Mouse (Mus musculus) ES-Bruce4 (cell line): ENCODE results near the gene Snx29. TPM values are rescaled to one million over a fixed set of nuclear protein-coding genes. Genes with fewer than 3 reads are reported as not detected.

Experiments
- H3K27ac ChIP-seq: 2 replicates; pipeline ENCODE4 v1.5.1; 2012; ENCODE audit warnings: low read length, inconsistent platforms; ENCODE audit not compliant: insufficient read depth
- H3K27me3 ChIP-seq: 2 replicates; pipeline ENCODE4 v1.6.1; 2012; ENCODE audit warnings: mild to moderate bottlenecking, low read length, inconsistent platforms; ENCODE audit not compliant: control insufficient read depth, poor library complexity, insufficient read depth, severe bottlenecking
- H3K36me3 ChIP-seq: 2 replicates; pipeline ENCODE4 v1.6.1; 2012; ENCODE audit warnings: inconsistent platforms, mild to moderate bottlenecking, low read length, moderate library complexity; ENCODE audit not compliant: control insufficient read depth, poor library complexity, insufficient read depth, severe bottlenecking
- H3K4me1 ChIP-seq: one replicate; pipeline ENCODE4 v1.8.1; 2011; ENCODE audit warnings: low read length; ENCODE audit not compliant: control insufficient read depth, insufficient read depth
- H3K4me3 ChIP-seq: 2 replicates; pipeline ENCODE4 v1.5.1; 2011; ENCODE audit warnings: low read depth, mild to moderate bottlenecking, low read length
- H3K9ac ChIP-seq: 2 replicates; pipeline ENCODE4 v1.6.1; 2012; ENCODE audit warnings: low read depth, mild to moderate bottlenecking, inconsistent platforms; ENCODE audit not compliant: poor library complexity, severe bottlenecking
- H3K9me3 ChIP-seq: replicated peaks from 2 replicates; pipeline ENCODE4 v1.6.1; 2012; ENCODE audit warnings: mild to moderate bottlenecking, low read length, inconsistent platforms; ENCODE audit not compliant: control insufficient read depth, poor library complexity, insufficient read depth, severe bottlenecking
- CTCF ChIP-seq: IDR thresholded peaks from one replicate; pipeline ENCODE4 v1.8.1; 2011; ENCODE audit warnings: low read depth, low read length
- EP300 ChIP-seq: IDR thresholded peaks from 2 replicates; pipeline ENCODE4 v1.6.1; 2011; ENCODE audit warnings: low read depth, low read length; ENCODE audit not compliant: insufficient read depth
- POLR2A ChIP-seq: IDR thresholded peaks from one replicate; pipeline ENCODE4 v1.8.1; 2011; ENCODE audit warnings: low read length; ENCODE audit not compliant: insufficient read depth
- polyA plus RNA-seq: library from polyadenylated mRNA; stranded (reverse); fragments of >200 nt; gene quantifications from 2 replicates; pipeline ENCODE4 v1.2.4, GENCODE M21; 2011; ENCODE audit warnings: low read depth; ENCODE audit not compliant: missing spikeins, insufficient read depth, insufficient read length

Snx29 gene
- polyA plus RNA-seq, 1 experiment = 9.2 TPM

DNA sequence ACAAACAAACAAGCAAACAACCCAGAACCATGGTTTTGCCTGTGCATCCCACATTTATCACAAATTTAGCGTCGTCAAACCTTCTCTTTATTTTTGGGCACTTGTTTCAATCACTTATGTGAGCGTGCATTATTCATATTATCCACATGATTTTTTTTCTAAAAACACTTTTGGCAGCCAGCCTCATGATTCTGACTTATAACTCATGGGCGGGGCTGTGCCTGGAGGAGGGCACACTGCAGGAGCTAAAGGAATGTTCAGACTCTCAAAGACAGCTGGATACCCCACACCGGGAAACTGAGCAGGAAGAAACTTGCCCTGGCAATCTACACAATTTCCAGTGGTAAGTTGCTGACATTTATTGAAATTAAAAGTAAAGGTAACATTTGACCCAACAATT, 455.5 kb downstream of the Snx29 start:
- H3K9ac ChIP-seq = no peak overlapping the region
- H3K27me3 ChIP-seq = no peaks in the 10 kb centered on the region
- no peaks in the 10 kb centered on the region for H3K4me1 ChIP-seq
- no peaks in the 10 kb centered on the region for H3K36me3 ChIP-seq
- no peak for TF ChIP-seq POLR2A
- no peak for TF ChIP-seq CTCF
- no peak for TF ChIP-seq EP300
- H3K4me3 ChIP-seq = no peak overlapping the region
- H3K9me3 ChIP-seq = no peaks in the 10 kb centered on the region
- no peak overlapping the region for H3K27ac ChIP-seq

- H3K4me1 ChIP-seq = no peaks in the 10 kb centered on the region
- H3K36me3 ChIP-seq = no peaks in the 10 kb centered on the region
- no peaks in the 10 kb centered on the region for H3K9me3 ChIP-seq
- H3K27me3 ChIP-seq = no peaks in the 10 kb centered on the region
- no peak overlapping the region for H3K27ac ChIP-seq
- no peak overlapping the region for H3K4me3 ChIP-seq
- TF ChIP-seq POLR2A = no peak
- TF ChIP-seq CTCF = no peak
- no peak for TF ChIP-seq EP300
- H3K9ac ChIP-seq = no peak overlapping the region
Measured at GRCm38 (mm10) chr16:11778715-11779460, 456.2 kb downstream of the Snx29 start.

- H3K4me3 ChIP-seq = no peak overlapping the region
- no peak overlapping the region for H3K27ac ChIP-seq
- H3K27me3 ChIP-seq = no peaks in the 10 kb centered on the region
- H3K9me3 ChIP-seq = no peaks in the 10 kb centered on the region
- H3K9ac ChIP-seq = no peak overlapping the region
- no peaks in the 10 kb centered on the region for H3K4me1 ChIP-seq
- H3K36me3 ChIP-seq = no peaks in the 10 kb centered on the region
- TF ChIP-seq EP300 (no peak), CTCF (no peak), POLR2A (no peak)
Measured at GRCm38 (mm10) chr16:11782082-11782481, 459.4 kb downstream of the Snx29 start.

DNA sequence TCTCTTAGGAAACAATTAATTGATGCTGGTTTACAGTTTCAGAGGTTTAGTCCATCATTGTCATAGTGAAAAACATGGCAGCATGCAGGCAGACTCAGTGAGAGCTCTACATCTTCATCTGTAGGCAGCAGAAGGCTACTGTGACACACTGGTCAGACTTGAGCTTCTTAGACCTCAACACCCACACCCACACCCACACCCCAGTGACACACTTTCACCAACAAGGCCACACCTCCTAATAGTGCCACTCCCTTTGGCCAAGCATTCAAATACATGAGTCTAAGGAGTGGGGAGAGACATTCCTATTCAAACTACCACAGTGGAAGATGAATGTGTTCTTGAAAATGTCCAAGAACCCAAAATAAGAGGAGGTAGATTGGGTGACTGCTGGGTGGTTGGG, 460.6 kb downstream of the Snx29 start:
- Histone ChIP-seq H3K4me3 (no peak overlapping the region), H3K9ac (no peak overlapping the region), H3K36me3 (no peaks in the 10 kb centered on the region), H3K27ac (no peak overlapping the region), H3K27me3 (no peaks in the 10 kb centered on the region), H3K4me1 (no peaks in the 10 kb centered on the region), H3K9me3 (no peaks in the 10 kb centered on the region)
- no peak for TF ChIP-seq CTCF

DNA sequence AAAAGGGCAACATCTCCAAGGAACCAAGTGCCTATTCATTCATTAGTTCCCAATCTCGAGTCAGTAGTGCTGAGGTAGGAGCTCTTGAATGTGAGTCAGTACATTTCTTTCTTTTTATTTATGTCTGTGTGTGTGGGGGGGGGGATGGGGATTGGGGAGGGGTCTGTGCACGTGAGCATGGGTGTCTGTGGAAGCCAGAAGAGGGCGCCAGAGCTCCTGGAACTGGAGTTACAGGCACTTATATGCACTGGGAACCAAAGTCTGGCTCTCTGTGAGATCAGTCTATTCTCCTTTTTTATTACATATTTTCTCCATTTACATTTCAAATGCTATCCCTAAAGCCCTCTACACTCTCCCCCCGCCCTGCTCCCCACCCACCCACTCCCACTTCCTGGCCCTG, 461.6 kb downstream of the Snx29 start:
- no peak for TF ChIP-seq POLR2A
- peak; percentile 38 for TF ChIP-seq CTCF
- Histone ChIP-seq H3K4me3 (no peak overlapping the region), H3K27me3 (no peaks in the 10 kb centered on the region), H3K4me1 (no peaks in the 10 kb centered on the region), H3K9me3 (no peaks in the 10 kb centered on the region), H3K9ac (no peak overlapping the region), H3K27ac (no peak overlapping the region), H3K36me3 (no peaks in the 10 kb centered on the region)

DNA sequence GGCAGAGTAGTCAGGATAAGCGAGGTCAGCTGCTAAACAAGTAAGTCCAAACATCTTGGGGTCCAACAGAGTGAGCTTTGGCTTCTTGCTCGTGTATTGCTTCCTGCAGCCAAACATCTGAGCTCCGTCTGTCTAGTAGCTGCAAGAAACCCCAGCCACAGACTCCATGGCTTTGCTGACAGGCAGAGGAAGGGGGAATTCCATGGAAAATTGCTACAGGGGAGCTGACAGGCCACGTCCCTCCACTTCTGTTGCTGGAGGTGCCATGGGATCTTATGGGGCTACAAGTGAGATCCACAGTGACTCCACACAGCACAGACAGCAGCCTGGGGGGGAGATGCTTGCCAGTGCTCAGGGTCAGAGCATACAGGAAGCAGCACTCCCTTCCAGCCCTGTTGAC, 463.1 kb downstream of the Snx29 start:
- no peaks in the 10 kb centered on the region for H3K4me1 ChIP-seq
- H3K4me3 ChIP-seq = no peak overlapping the region
- no peak overlapping the region for H3K9ac ChIP-seq
- TF ChIP-seq POLR2A (no peak), EP300 (no peak), CTCF (no peak)
- H3K27me3 ChIP-seq = no peaks in the 10 kb centered on the region
- no peaks in the 10 kb centered on the region for H3K9me3 ChIP-seq
- H3K36me3 ChIP-seq = no peaks in the 10 kb centered on the region
- H3K27ac ChIP-seq = no peak overlapping the region
